Mouse (Mus musculus): ENCODE measurements at regions not wholly inside any gene's neighbourhood (a gene's known extent, or its start where the extent isn't known, plus 50 kb on each side); places are given as distances from the start of the nearest gene placed in this dataset.

DNA sequence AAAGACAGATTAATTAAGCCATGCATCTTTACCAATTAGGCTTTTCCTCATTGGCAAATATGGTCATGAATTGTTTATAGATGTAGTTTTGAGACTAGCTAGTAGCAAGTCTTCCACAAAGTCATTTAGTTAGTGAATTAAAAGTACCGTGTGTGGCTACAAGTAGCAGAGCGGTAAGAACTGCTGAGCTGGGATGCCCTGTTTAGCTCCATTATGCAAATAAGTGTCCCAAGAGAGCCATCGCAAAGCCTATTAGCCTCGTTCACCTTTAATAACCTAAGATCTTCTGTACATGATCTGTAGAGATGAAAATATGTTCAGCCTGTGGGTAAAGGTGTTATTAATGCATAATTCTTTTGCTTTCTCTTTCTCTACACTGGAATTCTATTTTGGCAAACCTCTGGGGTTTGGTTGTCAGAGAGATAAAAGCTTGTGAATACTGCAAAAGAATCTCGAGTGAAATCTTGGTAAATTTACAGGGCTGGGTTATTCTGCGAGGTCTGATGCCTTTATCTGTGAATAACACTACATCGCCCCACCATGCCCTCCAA is 907.2 kb downstream of the Slc4a3 start:
- TF ChIP-seq POLR2A (IDR thresholded peaks at IDR 0.05; ENCODE audit: insufficient read depth, low read depth, low read length) (no peak), CTCF (IDR thresholded peaks at IDR 0.05; ENCODE audit: insufficient read depth, low read depth, low read length) (no peak)

Data from olfactory bulb, adult 2 months (tissue).